Mouse (Mus musculus): Measurements from ENCODE around the gene Fabp6.

GRCm38 (mm10) chr11:43565414-43565813 is 35.9 kb downstream of the Fabp6 start:
- TF ChIP-seq CTCF (IDR thresholded peaks at IDR 0.05; ENCODE audit: extremely low read depth, insufficient read depth, insufficient read length, insufficient replicate concordance) = no peak
- no peak for TF ChIP-seq POLR2A (IDR thresholded peaks at IDR 0.05; ENCODE audit: low read depth, low read length)

Data from spleen, adult 2 months (tissue).